ENCODE assay signal across 37 mouse cellular contexts in genomic region chr1:44057805-44058204, GRCm38 (mm10). TPM values are rescaled to one million over a fixed set of nuclear protein-coding genes. Genes with fewer than 3 reads are reported as not detected.
"Had no signal": no experiment of that assay in that cellular context is flagged by ENCODE, and none has a peak within 500 bp of the region (broad histone marks: within the 10 kb centered on the region; RNA-seq: fewer than 3 reads in every experiment).

No protein-coding gene starts in this region.

- H3K27ac ChIP-seq: limb, embryonic 10.5 days; limb, embryonic 12.5 days; limb, embryonic 13.5 days; limb, embryonic 15.5 days; liver, embryonic 12.5 days; liver, embryonic 13.5 days; liver, embryonic 14.5 days; liver, embryonic 15.5 days; lung, embryonic 15.5 days; macrophage; midbrain, embryonic 10.5 days; midbrain, embryonic 12.5 days; midbrain, embryonic 13.5 days; midbrain, embryonic 15.5 days; neural tube, embryonic 12.5 days had no signal

- DNase-seq: left cerebral cortex, postnatal 4 days; liver; liver, embryonic 13.5 days; liver, postnatal 0 days; lung, adult 18-20 months; lung, adult 2 months; lung, embryonic 14.5 days; lung, postnatal 10 days; lung, postnatal 14 days; lung, postnatal 36 days; lung, postnatal 4 days; midbrain, embryonic 14.5 days had no signal

- H3K4me3 ChIP-seq: limb, embryonic 10.5 days; limb, embryonic 12.5 days; limb, embryonic 13.5 days; limb, embryonic 15.5 days; liver, embryonic 12.5 days; liver, embryonic 13.5 days; liver, embryonic 15.5 days; lung, embryonic 15.5 days; megakaryocyte, embryonic 14.5 days; midbrain, embryonic 10.5 days; midbrain, embryonic 12.5 days; midbrain, embryonic 13.5 days; midbrain, embryonic 15.5 days; myocyte; neural tube, embryonic 12.5 days had no signal

- ATAC-seq: liver, embryonic 12.5 days; liver, postnatal 0 days; lung, postnatal 0 days; midbrain, embryonic 13.5 days; midbrain, embryonic 15.5 days; midbrain, embryonic 16.5 days had no signal

RNA-seq across cellular contexts. Expression of gene Gm8251, which starts 3.9 kb away (rescaled TPM):
- total RNA-seq: left cerebral cortex, postnatal 10 days; left cerebral cortex, postnatal 14 days; left cerebral cortex, postnatal 25 days; left cerebral cortex, postnatal 36 days; left cerebral cortex, postnatal 4 days had no signal

RNA-seq across cellular contexts. Expression of gene Mettl21c, which starts 38.0 kb away (rescaled TPM):
- total RNA-seq: left cerebral cortex, postnatal 14 days; left cerebral cortex, postnatal 25 days; left cerebral cortex, postnatal 36 days; liver, adult 2 months; megakaryocyte progenitor cell, adult 5-6 weeks; megakaryocyte, adult 5-6 weeks had no signal
